Mouse (Mus musculus): Measurements from ENCODE around the gene Rps6ka1. TPM values are rescaled to one million over a fixed set of nuclear protein-coding genes. Genes with fewer than 3 reads are reported as not detected.
A peak's percentile ranks its signal among the peaks of the same experiment; 100 is the strongest.
"Not testable (repeated sequence)": the region's sequence is repeated elsewhere in the genome, so short reads cannot be mapped to it uniquely, and the experiment has no call there.

Gene Rps6ka1
- 0.78 and 1.0 TPM in 2 replicates for polyA plus RNA-seq (2012)

DNA sequence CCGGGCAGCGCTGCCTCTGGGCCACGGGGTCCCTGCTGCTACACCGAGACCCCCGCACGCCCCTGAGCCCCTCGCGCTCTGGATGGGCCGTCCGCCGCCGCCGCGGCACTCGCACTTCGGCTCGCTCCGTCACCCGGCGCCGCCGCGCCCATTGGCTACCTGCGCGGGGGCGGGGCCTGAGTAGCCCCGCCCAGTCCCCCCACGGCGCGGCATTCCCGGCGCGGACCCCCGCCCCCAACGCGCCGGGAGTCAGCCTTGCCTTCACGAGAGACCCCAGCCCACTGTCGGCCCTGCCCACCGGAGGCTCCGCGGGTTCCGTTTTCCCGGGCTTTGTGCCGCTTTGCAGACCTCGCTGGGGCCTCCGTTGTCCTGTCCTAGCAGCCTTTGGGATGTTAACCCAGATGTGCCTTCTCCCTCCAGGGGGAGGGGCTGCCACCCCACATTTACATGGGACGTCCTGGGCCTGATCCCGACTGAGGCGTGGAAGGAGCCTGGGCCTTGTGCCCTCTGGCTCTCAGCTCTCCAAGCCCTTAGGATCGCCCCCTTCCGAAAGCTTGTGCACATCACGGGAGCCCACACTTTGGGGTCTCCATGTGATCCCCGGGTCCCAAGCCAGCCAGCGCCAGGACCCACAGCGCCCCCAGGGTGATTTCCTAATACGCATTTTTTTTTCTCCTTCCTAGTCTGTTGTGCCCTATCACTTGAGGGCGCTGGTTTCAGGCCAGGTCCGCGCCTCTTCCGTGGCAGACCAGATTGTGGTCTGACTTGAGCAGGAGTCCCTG, at the start of gene Rps6ka1:
Rps6ka1 (minus strand) TSS at position 126 of the 782 bp plus-strand sequence.
- Histone ChIP-seq H3K9me3 (ENCODE audit: control insufficient read depth, low read length) (peaks cover 2% of the 10 kb centered on the region; the same call in 1 of the 2 replicates), H3K27me3 (ENCODE audit: control insufficient read depth) (peaks cover 49% of the 10 kb centered on the region), H3K4me3 (replicated peaks) (peak within 1 kb of the TSS; percentile 62), H3K36me3 (ENCODE audit: control insufficient read depth) (no peaks in the 10 kb centered on the region), H3K4me1 (ENCODE audit: control insufficient read depth) (peaks cover 13% of the 10 kb centered on the region)
- TF ChIP-seq TAL1 (IDR thresholded peaks at IDR 0.05; ENCODE audit: low read length) = no peak
- no peak for TF ChIP-seq GATA1 (IDR thresholded peaks at IDR 0.05; ENCODE audit: low read length)

DNA sequence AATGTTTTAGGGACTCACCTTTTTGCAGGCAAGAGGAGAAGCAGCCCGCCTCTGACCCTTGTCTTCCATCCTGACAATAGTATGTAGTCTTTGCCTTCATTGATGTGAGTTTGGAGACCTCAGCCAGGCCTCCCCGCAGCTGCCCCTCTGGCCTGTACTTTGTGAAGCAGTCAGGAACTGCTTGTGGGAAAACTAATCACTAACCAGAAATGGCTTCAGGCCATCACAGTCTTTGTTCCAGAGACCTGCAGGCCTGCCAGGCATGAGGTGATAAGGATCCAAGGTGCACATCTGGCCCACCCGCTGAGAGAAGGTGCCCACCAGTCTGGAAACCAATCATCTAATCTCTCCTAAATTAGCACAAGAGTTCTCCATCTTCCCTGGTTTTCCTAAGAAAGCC, 44.2 kb upstream of the Rps6ka1 start:
- no peak overlapping the region for H3K4me3 ChIP-seq (replicated peaks)
- TF ChIP-seq TAL1 (IDR thresholded peaks at IDR 0.05; ENCODE audit: low read length) = no peak

DNA sequence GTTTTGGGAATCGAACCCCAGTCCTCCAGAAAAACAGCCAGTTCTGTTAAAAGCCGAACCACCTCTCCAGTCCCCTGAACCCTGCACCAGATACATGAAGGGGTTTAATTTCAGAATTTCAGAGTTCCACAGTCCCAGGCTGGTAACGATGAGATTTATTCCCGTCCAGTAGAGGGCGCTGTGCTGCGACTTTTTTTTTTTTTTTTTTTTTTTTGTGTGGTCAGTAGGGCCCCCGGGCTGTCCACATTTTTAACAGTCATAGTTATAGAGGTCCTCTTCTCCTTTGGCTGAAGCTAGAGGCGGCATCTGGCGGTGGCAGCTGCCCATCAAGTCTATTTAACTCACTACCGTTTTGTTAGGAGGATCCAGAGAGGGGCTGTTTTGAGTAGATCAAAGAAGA, 43.8 kb upstream of the Rps6ka1 start:
- Histone ChIP-seq H3K9me3 (ENCODE audit: control insufficient read depth, low read length) (no peaks in the 10 kb centered on the region), H3K4me1 (ENCODE audit: control insufficient read depth) (peaks cover 6% of the 10 kb centered on the region), H3K27me3 (ENCODE audit: control insufficient read depth) (no peaks in the 10 kb centered on the region), H3K36me3 (ENCODE audit: control insufficient read depth) (no peaks in the 10 kb centered on the region), H3K4me3 (replicated peaks) (no peak overlapping the region)
- TF ChIP-seq GATA1 (IDR thresholded peaks at IDR 0.05; ENCODE audit: low read length) (no peak), TAL1 (IDR thresholded peaks at IDR 0.05; ENCODE audit: low read length) (no peak)

More for the DNA sequence above, 44.2 kb upstream of the Rps6ka1 start:
- peaks cover 6% of the 10 kb centered on the region for H3K4me1 ChIP-seq (ENCODE audit: control insufficient read depth)
- H3K27me3 ChIP-seq (ENCODE audit: control insufficient read depth) = no peaks in the 10 kb centered on the region
- no peaks in the 10 kb centered on the region for H3K36me3 ChIP-seq (ENCODE audit: control insufficient read depth)
- no peaks in the 10 kb centered on the region for H3K9me3 ChIP-seq (ENCODE audit: control insufficient read depth, low read length)

DNA sequence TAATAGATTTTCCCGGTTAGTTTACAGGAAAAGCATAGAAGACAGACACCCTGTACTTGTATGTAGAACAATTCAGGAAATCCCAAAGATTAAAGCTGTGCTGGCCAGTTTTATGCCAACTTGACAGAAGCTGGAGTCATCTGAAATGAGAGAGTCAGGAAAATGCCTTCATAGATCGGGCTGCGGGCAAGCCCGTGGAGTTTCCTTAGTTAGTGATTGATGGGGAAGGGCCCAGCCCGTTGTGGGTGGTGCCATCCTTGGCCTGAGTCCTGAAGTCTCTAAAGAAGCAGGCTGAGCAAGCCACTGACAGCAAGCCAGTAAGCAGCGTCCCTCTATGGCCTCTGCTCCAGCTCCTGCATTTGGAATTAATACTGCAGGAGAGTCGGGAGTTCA, 41.7 kb upstream of the Rps6ka1 start:
- TF ChIP-seq TAL1 (IDR thresholded peaks at IDR 0.05; ENCODE audit: low read length) (no peak), GATA1 (IDR thresholded peaks at IDR 0.05; ENCODE audit: low read length) (no peak)
- Histone ChIP-seq H3K4me1 (ENCODE audit: control insufficient read depth) (peaks cover 6% of the 10 kb centered on the region), H3K36me3 (ENCODE audit: control insufficient read depth) (no peaks in the 10 kb centered on the region), H3K9me3 (ENCODE audit: control insufficient read depth, low read length) (no peaks in the 10 kb centered on the region), H3K27me3 (ENCODE audit: control insufficient read depth) (no peaks in the 10 kb centered on the region), H3K4me3 (replicated peaks) (no peak overlapping the region)

DNA sequence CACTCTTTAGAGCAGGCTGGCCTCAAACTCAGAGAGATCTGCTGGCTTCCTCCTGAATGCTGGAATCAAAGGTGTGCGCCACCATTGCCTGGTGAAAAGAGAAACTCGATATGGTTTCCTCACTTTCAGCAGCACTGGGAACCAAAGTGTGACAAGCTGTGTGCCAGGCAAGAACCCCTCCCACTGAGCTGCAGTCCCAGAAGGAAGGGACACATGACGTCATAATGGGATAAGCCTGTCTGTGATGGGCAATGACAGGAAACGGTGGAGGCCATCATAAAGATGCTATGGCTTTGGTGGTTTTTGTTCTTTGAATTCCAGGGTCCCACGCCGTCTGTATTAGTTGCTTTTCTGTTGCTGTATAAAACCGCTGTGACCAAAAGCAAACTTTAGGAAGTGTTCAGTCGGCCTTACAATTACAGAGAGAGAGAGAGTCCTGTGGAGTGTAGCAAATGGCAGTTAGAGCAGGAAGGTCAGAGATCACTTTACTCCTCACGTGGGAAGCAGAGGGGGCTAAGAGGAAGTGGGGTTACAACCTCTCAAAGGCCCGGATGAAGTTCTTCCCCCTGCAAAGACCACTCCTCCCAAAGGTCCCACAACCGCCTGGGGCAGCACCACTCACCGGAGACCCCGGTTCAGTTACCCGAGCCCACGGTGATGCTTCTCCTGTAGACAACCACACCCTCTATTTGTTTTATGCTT, 41.1 kb upstream of the Rps6ka1 start:
- no peaks in the 10 kb centered on the region for H3K27me3 ChIP-seq (ENCODE audit: control insufficient read depth)
- H3K4me3 ChIP-seq (replicated peaks) = no peak overlapping the region
- peaks cover 6% of the 10 kb centered on the region for H3K4me1 ChIP-seq (ENCODE audit: control insufficient read depth)
- TF ChIP-seq TAL1 (IDR thresholded peaks at IDR 0.05; ENCODE audit: low read length) (no peak), GATA1 (IDR thresholded peaks at IDR 0.05; ENCODE audit: low read length) (no peak)
- H3K36me3 ChIP-seq (ENCODE audit: control insufficient read depth) = no peaks in the 10 kb centered on the region
- H3K9me3 ChIP-seq (ENCODE audit: control insufficient read depth, low read length) = no peaks in the 10 kb centered on the region

DNA sequence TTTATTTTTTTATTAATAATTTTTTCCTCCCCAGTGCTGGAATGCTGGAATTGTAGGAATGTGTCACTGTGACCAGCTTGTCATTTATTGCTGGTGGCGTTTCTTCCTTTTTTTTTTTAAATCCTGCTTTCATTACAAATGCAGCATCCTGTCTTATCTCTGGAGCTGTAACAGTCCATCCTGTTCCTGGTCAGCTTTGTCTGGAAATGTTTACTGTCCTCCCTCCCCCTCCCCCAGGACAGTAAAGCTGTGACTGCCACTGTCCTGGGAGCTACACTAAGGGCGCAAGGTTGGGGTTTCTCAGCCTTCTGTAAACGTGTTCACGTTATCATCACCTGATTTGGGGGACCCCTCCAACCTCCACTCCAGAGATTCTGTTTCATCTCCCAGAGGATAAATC, 37.6 kb upstream of the Rps6ka1 start:
- H3K36me3 ChIP-seq (ENCODE audit: control insufficient read depth) = no peaks in the 10 kb centered on the region
- H3K4me1 ChIP-seq (ENCODE audit: control insufficient read depth) = peaks cover 4% of the 10 kb centered on the region
- H3K4me3 ChIP-seq (replicated peaks) = no peak overlapping the region
- no peaks in the 10 kb centered on the region for H3K9me3 ChIP-seq (ENCODE audit: control insufficient read depth, low read length)
- TF ChIP-seq TAL1 (IDR thresholded peaks at IDR 0.05; ENCODE audit: low read length) (no peak), GATA1 (IDR thresholded peaks at IDR 0.05; ENCODE audit: low read length) (no peak)
- H3K27me3 ChIP-seq (ENCODE audit: control insufficient read depth) = no peaks in the 10 kb centered on the region

DNA sequence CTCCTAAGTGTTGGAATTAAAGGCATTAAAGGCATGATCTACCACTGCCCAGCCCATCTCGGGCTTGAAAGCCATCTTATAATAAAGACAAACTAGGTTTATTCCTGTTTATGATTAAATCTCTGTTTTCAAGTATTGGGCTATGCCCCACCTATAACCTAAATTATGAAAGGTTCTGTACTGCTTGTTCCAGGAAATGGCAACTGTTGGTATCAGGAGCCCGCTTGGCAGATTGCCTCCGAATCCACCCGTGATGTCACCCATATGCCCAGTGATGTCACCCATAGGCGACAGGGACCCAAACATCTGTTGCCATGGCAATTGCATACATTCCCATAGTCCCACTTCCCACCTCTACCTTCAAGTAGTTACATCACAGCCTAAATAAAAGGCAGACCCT, 36.1 kb upstream of the Rps6ka1 start:
- TF ChIP-seq GATA1 (IDR thresholded peaks at IDR 0.05; ENCODE audit: low read length) = no peak
- TF ChIP-seq TAL1 (IDR thresholded peaks at IDR 0.05; ENCODE audit: low read length) = no peak
- no peaks in the 10 kb centered on the region for H3K36me3 ChIP-seq (ENCODE audit: control insufficient read depth)
- H3K27me3 ChIP-seq (ENCODE audit: control insufficient read depth) = no peaks in the 10 kb centered on the region
- H3K9me3 ChIP-seq (ENCODE audit: control insufficient read depth, low read length) = no peaks in the 10 kb centered on the region
- peaks cover 2% of the 10 kb centered on the region; the same call in 1 of the 2 replicates for H3K4me1 ChIP-seq (ENCODE audit: control insufficient read depth)
- no peak overlapping the region for H3K4me3 ChIP-seq (replicated peaks)

DNA sequence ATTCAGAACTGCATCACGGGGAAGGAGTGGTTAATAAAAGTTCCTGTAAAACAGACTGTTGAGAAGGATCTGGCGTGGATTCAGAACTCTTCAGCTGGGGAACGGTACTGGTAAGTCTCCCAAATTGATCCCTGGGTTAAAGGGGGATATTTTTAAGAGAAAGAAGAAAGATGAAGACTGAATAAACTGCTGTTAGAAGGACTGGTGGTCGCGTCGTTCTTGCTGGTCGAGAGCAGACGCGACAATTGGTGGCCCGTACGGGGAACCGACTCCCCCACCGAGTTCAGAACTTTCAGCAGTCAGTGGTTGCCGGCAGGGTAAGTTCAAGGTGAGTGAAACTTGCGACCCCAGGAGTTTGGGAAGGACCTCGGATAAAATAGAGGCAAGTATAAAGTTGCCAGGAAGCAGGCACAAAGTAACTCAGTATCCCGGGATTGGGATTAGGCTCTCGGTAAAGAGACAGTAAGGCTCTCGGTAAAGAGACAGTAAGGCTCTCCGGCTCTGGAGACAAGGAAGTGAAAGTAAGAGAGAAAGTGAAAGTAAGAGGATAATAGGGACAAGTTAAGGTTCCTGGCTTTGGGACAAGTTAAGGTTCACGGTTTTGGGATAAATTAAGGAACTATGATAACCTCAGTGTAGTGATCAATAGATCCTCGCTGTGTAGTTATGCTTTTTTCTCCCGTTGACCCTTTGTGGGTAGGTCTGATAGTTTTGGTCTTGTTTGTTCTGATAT, 30.7 kb upstream of the Rps6ka1 start:
- not testable (repeated sequence) for H3K4me1 ChIP-seq (ENCODE audit: control insufficient read depth); H3K4me3 ChIP-seq (replicated peaks)

DNA sequence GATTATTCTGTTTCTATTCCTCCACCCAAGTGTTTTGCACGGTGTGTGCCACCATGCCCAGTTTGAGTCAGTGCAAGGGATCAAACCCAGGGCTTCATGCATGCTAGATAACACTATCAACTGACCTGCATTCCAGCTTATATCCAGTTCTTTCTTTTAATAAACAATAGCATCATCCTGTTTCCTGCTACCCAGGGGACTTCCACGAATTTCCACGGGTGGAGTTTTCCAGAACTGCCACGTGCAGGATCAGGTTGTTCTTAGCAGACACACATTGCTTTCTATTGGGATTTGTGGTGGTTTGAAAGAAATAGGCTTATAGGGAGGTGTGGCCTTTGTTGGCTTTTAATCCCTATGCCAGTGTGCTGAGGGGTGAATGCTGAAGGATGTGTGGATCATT, 24.4 kb upstream of the Rps6ka1 start:
- no peak for TF ChIP-seq GATA1 (IDR thresholded peaks at IDR 0.05; ENCODE audit: low read length)
- TF ChIP-seq TAL1 (IDR thresholded peaks at IDR 0.05; ENCODE audit: low read length) = no peak
- H3K27me3 ChIP-seq (ENCODE audit: control insufficient read depth) = no peaks in the 10 kb centered on the region

More for the DNA sequence above, 30.7 kb upstream of the Rps6ka1 start:
- H3K9me3 ChIP-seq (ENCODE audit: control insufficient read depth, low read length); H3K27me3 ChIP-seq (ENCODE audit: control insufficient read depth); H3K36me3 ChIP-seq (ENCODE audit: control insufficient read depth): not testable (repeated sequence)

More for the DNA sequence above, 24.4 kb upstream of the Rps6ka1 start:
- no peaks in the 10 kb centered on the region for H3K36me3 ChIP-seq (ENCODE audit: control insufficient read depth)
- no peak overlapping the region for H3K4me3 ChIP-seq (replicated peaks)
- peaks cover 20% of the 10 kb centered on the region for H3K4me1 ChIP-seq (ENCODE audit: control insufficient read depth)
- no peaks in the 10 kb centered on the region for H3K9me3 ChIP-seq (ENCODE audit: control insufficient read depth, low read length)

Data from erythroblast, embryonic 14.5 days (primary cell).